Mouse (Mus musculus) bone marrow, adult 2 months (tissue): ENCODE results near the gene Pappa.

ENCODE experiments used
- CTCF ChIP-seq: fragments of 200-500 bp; IDR thresholded peaks from 2 replicates; pipeline ENCODE4 v1.5.1; 2011; ENCODE audit warnings: low read length, control low read depth; ENCODE audit not compliant: control insufficient read depth, insufficient read depth
- POLR2A ChIP-seq: fragments of 200-500 bp; IDR thresholded peaks from 2 replicates; pipeline ENCODE4 v1.6.1; 2011; ENCODE audit warnings: low read depth, mild to moderate bottlenecking, control low read depth, low read length, borderline replicate concordance; ENCODE audit not compliant: control insufficient read depth

DNA sequence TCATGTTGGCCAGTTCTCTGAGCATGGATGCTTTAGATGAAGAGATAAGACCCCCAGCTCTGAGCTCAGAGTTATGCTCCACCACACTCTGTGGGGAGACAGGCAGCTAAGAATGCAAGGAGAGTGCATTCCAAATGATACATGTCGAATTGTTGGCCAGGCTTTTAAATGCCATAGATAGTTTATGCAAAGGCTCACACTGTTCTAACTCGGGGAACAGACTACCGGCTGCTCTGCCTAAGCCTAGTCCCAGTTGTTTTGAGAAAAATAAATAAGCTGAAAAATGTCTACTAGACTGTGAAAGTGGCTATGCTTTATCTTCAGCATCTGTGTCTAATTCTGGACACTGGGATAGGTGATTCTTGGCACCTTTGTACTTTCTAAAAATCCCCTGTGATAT lies 165.3 kb downstream of the Pappa start:
- no peak for TF ChIP-seq POLR2A
- no peak for TF ChIP-seq CTCF
